Mouse (Mus musculus): ENCODE data around the gene Extl1. TPM values are rescaled to one million over a fixed set of nuclear protein-coding genes. Genes with fewer than 3 reads are reported as not detected.
A peak's percentile ranks its signal among the peaks of the same experiment; 100 is the strongest.

The Extl1 gene
- polyA plus RNA-seq, 1 experiment: 0.13 TPM

- Histone ChIP-seq H3ac (ENCODE audit: control insufficient read depth, insufficient read length, low read depth) (peak overlapping the region; percentile 53), H3K36me3 (ENCODE audit: control insufficient read depth, insufficient read depth) (no peaks in the 10 kb centered on the region), H3K79me2 (ENCODE audit: control insufficient read depth, insufficient read depth) (no peaks in the 10 kb centered on the region), H3K27me3 (ENCODE audit: control insufficient read depth, insufficient read depth, insufficient read length) (no peaks in the 10 kb centered on the region), H3K79me3 (ENCODE audit: low read depth) (no peaks in the 10 kb centered on the region), H3K4me3 (ENCODE audit: insufficient read depth, poor library complexity, severe bottlenecking) (peak overlapping the region; percentile 32)
- TF ChIP-seq CEBPB (IDR thresholded peaks at IDR 0.05; ENCODE audit: low read depth): peak; percentile 21
- TF ChIP-seq USF1 (IDR thresholded peaks at IDR 0.05; ENCODE audit: low read depth): no peak
Observed at GRCm38 (mm10) chr4:134397121-134397520, 13.5 kb upstream of the Extl1 start.

- no peaks in the 10 kb centered on the region for H3K79me2 ChIP-seq (ENCODE audit: control insufficient read depth, insufficient read depth)
- no peaks in the 10 kb centered on the region for H3K79me3 ChIP-seq (ENCODE audit: low read depth)
- no peaks in the 10 kb centered on the region for H3K27me3 ChIP-seq (ENCODE audit: control insufficient read depth, insufficient read depth, insufficient read length)
- peak within 1 kb of the TSS; percentile 68 for H3ac ChIP-seq (ENCODE audit: control insufficient read depth, insufficient read length, low read depth)
- no peaks in the 10 kb centered on the region for H3K36me3 ChIP-seq (ENCODE audit: control insufficient read depth, insufficient read depth)
- H3K4me3 ChIP-seq (ENCODE audit: insufficient read depth, poor library complexity, severe bottlenecking): peak within 1 kb of the TSS; percentile 32
- TF ChIP-seq CEBPB (IDR thresholded peaks at IDR 0.05; ENCODE audit: low read depth) (no peak), CTCF (IDR thresholded peaks at IDR 0.05; ENCODE audit: control insufficient read depth, insufficient read depth, insufficient read length) (peak; percentile 92)
Observed at GRCm38 (mm10) chr4:134395977-134396825, 12.6 kb upstream of the Extl1 start, which contains the start of gene Pafah2. Gene Pafah2 (plus strand): TSS chr4:134396320.

GRCm38 (mm10) chr4:134395142-134395541 lies 11.5 kb upstream of the Extl1 start:
- Histone ChIP-seq H3K79me3 (ENCODE audit: low read depth) (no peaks in the 10 kb centered on the region), H3K4me3 (ENCODE audit: insufficient read depth, poor library complexity, severe bottlenecking) (no peak overlapping the region), H3ac (ENCODE audit: control insufficient read depth, insufficient read length, low read depth) (no peak overlapping the region), H3K79me2 (ENCODE audit: control insufficient read depth, insufficient read depth) (no peaks in the 10 kb centered on the region), H3K27me3 (ENCODE audit: control insufficient read depth, insufficient read depth, insufficient read length) (no peaks in the 10 kb centered on the region), H3K36me3 (ENCODE audit: control insufficient read depth, insufficient read depth) (no peaks in the 10 kb centered on the region)
- TF ChIP-seq FOSL1 (IDR thresholded peaks at IDR 0.05; ENCODE audit: insufficient read depth, low read length, poor library complexity, severe bottlenecking) (no peak), MYOG (IDR thresholded peaks at IDR 0.05; ENCODE audit: control insufficient read depth, extremely low read depth, insufficient read length) (no peak)

GRCm38 (mm10) chr4:134393026-134393425 lies 9.4 kb upstream of the Extl1 start:
- H3K79me2 ChIP-seq (ENCODE audit: control insufficient read depth, insufficient read depth): no peaks in the 10 kb centered on the region
- no peaks in the 10 kb centered on the region for H3K27me3 ChIP-seq (ENCODE audit: control insufficient read depth, insufficient read depth, insufficient read length)
- TF ChIP-seq MAX (IDR thresholded peaks at IDR 0.05) (no peak), USF1 (IDR thresholded peaks at IDR 0.05; ENCODE audit: low read depth) (no peak), CEBPB (IDR thresholded peaks at IDR 0.05; ENCODE audit: low read depth) (no peak), FOSL1 (IDR thresholded peaks at IDR 0.05; ENCODE audit: insufficient read depth, low read length, poor library complexity, severe bottlenecking) (no peak), MYOD1 (IDR thresholded peaks at IDR 0.05; ENCODE audit: control insufficient read depth, insufficient read length, low read depth) (no peak), CTCF (IDR thresholded peaks at IDR 0.05; ENCODE audit: control insufficient read depth, insufficient read depth, insufficient read length) (no peak), MYOG (IDR thresholded peaks at IDR 0.05; ENCODE audit: control insufficient read depth, extremely low read depth, insufficient read length) (no peak)
- H3K4me3 ChIP-seq (ENCODE audit: insufficient read depth, poor library complexity, severe bottlenecking): no peak overlapping the region
- H3K79me3 ChIP-seq (ENCODE audit: low read depth): no peaks in the 10 kb centered on the region
- H3ac ChIP-seq (ENCODE audit: control insufficient read depth, insufficient read length, low read depth): no peak overlapping the region
- no peaks in the 10 kb centered on the region for H3K36me3 ChIP-seq (ENCODE audit: control insufficient read depth, insufficient read depth)

- Histone ChIP-seq H3ac (ENCODE audit: control insufficient read depth, insufficient read length, low read depth) (no peak overlapping the region), H3K36me3 (ENCODE audit: control insufficient read depth, insufficient read depth) (no peaks in the 10 kb centered on the region), H3K79me3 (ENCODE audit: low read depth) (no peaks in the 10 kb centered on the region), H3K27me3 (ENCODE audit: control insufficient read depth, insufficient read depth, insufficient read length) (no peaks in the 10 kb centered on the region), H3K4me3 (ENCODE audit: insufficient read depth, poor library complexity, severe bottlenecking) (no peak overlapping the region), H3K79me2 (ENCODE audit: control insufficient read depth, insufficient read depth) (no peaks in the 10 kb centered on the region)
- TF ChIP-seq CTCF (IDR thresholded peaks at IDR 0.05; ENCODE audit: control insufficient read depth, insufficient read depth, insufficient read length) (no peak), CEBPB (IDR thresholded peaks at IDR 0.05; ENCODE audit: low read depth) (no peak), MYOG (IDR thresholded peaks at IDR 0.05; ENCODE audit: control insufficient read depth, extremely low read depth, insufficient read length) (no peak), MYOD1 (IDR thresholded peaks at IDR 0.05; ENCODE audit: control insufficient read depth, insufficient read length, low read depth) (no peak), FOSL1 (IDR thresholded peaks at IDR 0.05; ENCODE audit: insufficient read depth, low read length, poor library complexity, severe bottlenecking) (no peak), USF1 (IDR thresholded peaks at IDR 0.05; ENCODE audit: low read depth) (no peak), MAX (IDR thresholded peaks at IDR 0.05) (no peak)
Observed at GRCm38 (mm10) chr4:134392595-134392994, 8.9 kb upstream of the Extl1 start.

GRCm38 (mm10) chr4:134391636-134392035 lies 8.0 kb upstream of the Extl1 start:
- TF ChIP-seq CEBPB (IDR thresholded peaks at IDR 0.05; ENCODE audit: low read depth) (no peak), FOSL1 (IDR thresholded peaks at IDR 0.05; ENCODE audit: insufficient read depth, low read length, poor library complexity, severe bottlenecking) (no peak), MYOD1 (IDR thresholded peaks at IDR 0.05; ENCODE audit: control insufficient read depth, insufficient read length, low read depth) (no peak), CTCF (IDR thresholded peaks at IDR 0.05; ENCODE audit: control insufficient read depth, insufficient read depth, insufficient read length) (no peak), USF1 (IDR thresholded peaks at IDR 0.05; ENCODE audit: low read depth) (no peak), MAX (IDR thresholded peaks at IDR 0.05) (no peak), MYOG (IDR thresholded peaks at IDR 0.05; ENCODE audit: control insufficient read depth, extremely low read depth, insufficient read length) (no peak)
- H3K27me3 ChIP-seq (ENCODE audit: control insufficient read depth, insufficient read depth, insufficient read length): no peaks in the 10 kb centered on the region
- no peaks in the 10 kb centered on the region for H3K36me3 ChIP-seq (ENCODE audit: control insufficient read depth, insufficient read depth)
- H3K79me2 ChIP-seq (ENCODE audit: control insufficient read depth, insufficient read depth): no peaks in the 10 kb centered on the region
- H3ac ChIP-seq (ENCODE audit: control insufficient read depth, insufficient read length, low read depth): no peak overlapping the region
- H3K4me3 ChIP-seq (ENCODE audit: insufficient read depth, poor library complexity, severe bottlenecking): no peak overlapping the region
- no peaks in the 10 kb centered on the region for H3K79me3 ChIP-seq (ENCODE audit: low read depth)

Measured in C2C12 (cell line).